Mouse (Mus musculus): ENCODE results near the gene 1110032F04Rik.

- TF ChIP-seq CTCF (IDR thresholded peaks at IDR 0.05; ENCODE audit: insufficient read depth, low read depth, low read length) (no peak), POLR2A (IDR thresholded peaks at IDR 0.05; ENCODE audit: insufficient read depth, low read depth, low read length) (no peak)
Observed at GRCm38 (mm10) chr3:68821406-68821805, 48.0 kb upstream of the 1110032F04Rik start.

All from olfactory bulb, adult 2 months (tissue).